Mouse (Mus musculus) liver, embryonic 15.5 days (tissue): ENCODE measurements around the gene Gm20854. TPM values are rescaled to one million over a fixed set of nuclear protein-coding genes. Genes with fewer than 3 reads are reported as not detected.
"Not testable (repeated sequence)": the region's sequence is repeated elsewhere in the genome, so short reads cannot be mapped to it uniquely, and the experiment has no call there.

ENCODE experiments used
- ATAC-seq: fragments of 200-750 bp; cut with Nextera tagmentation; 2 replicates; pipeline ENCODE4 v1.8.0; 2017; ENCODE audit warnings: moderate number of reproducible peaks, mild to moderate bottlenecking, moderate library complexity; ENCODE audit not compliant: insufficient read depth
- H3K27ac ChIP-seq: fragments of 300-500 bp; sonication (generic); replicated peaks from 2 replicates; pipeline ENCODE4 v1.5.1; 2015; ENCODE audit warnings: mild to moderate bottlenecking, inconsistent platforms
- H3K27me3 ChIP-seq: fragments of 300-500 bp; sonication (generic); 2 replicates; pipeline ENCODE4 v1.6.1; 2015; ENCODE audit warnings: mild to moderate bottlenecking, inconsistent platforms
- H3K36me3 ChIP-seq: fragments of 300-500 bp; sonication (generic); replicated peaks from 2 replicates; pipeline ENCODE4 v1.6.1; 2015; ENCODE audit warnings: moderate library complexity, mild to moderate bottlenecking, inconsistent platforms
- H3K4me1 ChIP-seq: fragments of 300-500 bp; sonication (generic); replicated peaks from 2 replicates; pipeline ENCODE4 v1.6.1; 2015; ENCODE audit warnings: inconsistent platforms
- H3K4me2 ChIP-seq: fragments of 300-500 bp; sonication (generic); 2 replicates; pipeline ENCODE4 v1.6.1; 2015; ENCODE audit warnings: moderate library complexity, mild to moderate bottlenecking, inconsistent platforms
- H3K4me3 ChIP-seq: fragments of 300-500 bp; sonication (generic); replicated peaks from 2 replicates; pipeline ENCODE4 v1.5.1; 2015; ENCODE audit warnings: mild to moderate bottlenecking, inconsistent platforms
- H3K9ac ChIP-seq: fragments of 300-500 bp; sonication (generic); 2 replicates; pipeline ENCODE4 v1.6.1; 2015; ENCODE audit warnings: moderate library complexity, mild to moderate bottlenecking, inconsistent platforms
- H3K9me3 ChIP-seq: fragments of 300-500 bp; sonication (generic); replicated peaks from 2 replicates; pipeline ENCODE4 v1.6.1; 2016; ENCODE audit warnings: inconsistent platforms
- WGBS: fragments of 180-500 bp; shearing (Covaris S2); methylation state at CpG from one replicate; pipeline ENCODE4 v1.1.7; 2015; ENCODE audit warnings: mixed read lengths; ENCODE audit not compliant: insufficient replicate concordance; 5-methylcytosine and 5-hydroxymethylcytosine counted together
- polyA plus RNA-seq: library from polyadenylated mRNA; unstranded; fragments of >200 nt; fragmentation: Nextera tagmentation; extraction: Ambion mirVana; gene quantifications from 2 replicates; pipeline ENCODE4 v1.2.1, GENCODE M21; 2015

The Gm20854 gene
- not detected in 2 replicates for polyA plus RNA-seq

- not testable (repeated sequence) for H3K36me3 ChIP-seq, H3K4me3 ChIP-seq, H3K27ac ChIP-seq, H3K27me3 ChIP-seq, H3K9ac ChIP-seq, H3K9me3 ChIP-seq, H3K4me2 ChIP-seq, H3K4me1 ChIP-seq, ATAC-seq
- 40% methylated on average over 1 of the region's 6 CpGs for WGBS
These were observed at the start of gene Gm20854 for GRCm38 (mm10) chrY:85530808-85531207. Gm20854 (minus strand) TSS chrY:85530908.
